Mouse (Mus musculus): ENCODE data around the gene Ngb.

DNA sequence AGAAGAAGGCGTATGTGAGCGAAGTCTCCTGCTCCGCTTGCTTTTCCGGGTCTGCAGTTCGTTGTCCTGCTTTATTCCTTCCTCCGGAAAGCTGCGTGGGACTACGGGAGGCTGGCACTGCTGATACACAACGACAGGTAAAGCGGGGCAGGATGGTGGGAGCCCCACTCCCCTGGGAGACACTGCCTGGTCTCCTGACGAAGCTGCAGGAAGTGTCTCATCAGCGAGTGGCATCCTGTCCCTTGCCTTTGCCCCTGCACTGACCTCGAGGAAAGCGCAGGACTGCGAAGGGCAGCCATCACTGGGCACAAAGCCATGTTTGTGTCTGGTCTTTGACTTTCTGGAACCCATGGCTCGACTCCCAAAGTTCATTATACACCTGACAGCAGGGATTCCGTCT, 45.3 kb downstream of the Ngb start:
- TF ChIP-seq CTCF (conservative IDR thresholded peaks at IDR 0.05; ENCODE audit: low read length) (no peak), POU5F1 (IDR thresholded peaks at IDR 0.05; ENCODE audit: borderline replicate concordance, low read length) (no peak), NANOG (IDR thresholded peaks at IDR 0.05; ENCODE audit: borderline replicate concordance, low read length) (no peak)
